Mouse (Mus musculus): ENCODE measurements around the gene Kdm5b.
"Not testable (repeated sequence)": the region's sequence is repeated elsewhere in the genome, so short reads cannot be mapped to it uniquely, and the experiment has no call there.

Gene Kdm5b

GRCm38 (mm10) chr1:134559976-134560375 lies at the start of gene Kdm5b:
Kdm5b (plus strand) TSS chr1:134560171.
- DNase-seq (ENCODE audit: low spot score), result peak; percentile 92

DNA sequence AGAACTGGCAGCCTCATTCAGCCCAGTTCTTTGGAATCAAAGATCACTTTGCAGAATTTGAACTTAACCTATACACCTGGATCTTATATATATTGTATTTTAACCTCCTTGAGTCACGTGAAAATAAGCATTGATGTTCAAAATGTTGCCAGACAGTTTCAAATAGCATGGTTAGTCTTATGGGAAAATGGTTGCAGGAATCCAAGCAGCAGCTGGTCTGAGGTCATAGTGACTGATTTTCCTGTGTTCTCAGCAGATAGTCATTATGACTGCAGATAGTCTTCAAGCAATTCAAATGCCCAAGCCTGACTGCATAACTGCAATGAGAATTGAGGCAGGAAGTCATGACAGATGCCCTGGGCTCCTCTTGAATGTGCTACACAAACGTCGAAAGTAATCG lies 47.8 kb upstream of the Kdm5b start:
- DNase-seq (ENCODE audit: low spot score), result no peak

DNA sequence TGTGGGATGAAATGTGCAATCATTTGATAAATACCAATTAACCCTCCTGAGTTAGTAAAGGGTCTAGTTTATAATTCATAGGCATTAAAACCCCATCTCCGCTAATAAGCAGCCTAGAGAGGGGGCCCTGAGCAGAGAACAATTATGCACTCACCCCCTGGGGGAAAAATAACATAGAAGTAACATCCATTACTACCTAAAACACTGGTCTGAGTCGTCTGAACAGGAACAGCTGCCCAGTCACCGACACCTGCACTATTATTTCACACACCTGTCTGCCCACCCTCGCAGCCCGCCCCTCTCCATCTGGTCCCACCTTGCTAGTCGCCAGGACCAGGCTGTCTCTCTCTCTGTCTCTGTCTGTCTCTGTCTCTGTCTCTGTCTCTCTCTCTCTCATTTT lies 47.4 kb upstream of the Kdm5b start:
- DNase-seq (ENCODE audit: low spot score), result no peak

GRCm38 (mm10) chr1:134513312-134513860 lies 46.6 kb upstream of the Kdm5b start:
- peak; percentile 63 for DNase-seq (ENCODE audit: low spot score)

DNA sequence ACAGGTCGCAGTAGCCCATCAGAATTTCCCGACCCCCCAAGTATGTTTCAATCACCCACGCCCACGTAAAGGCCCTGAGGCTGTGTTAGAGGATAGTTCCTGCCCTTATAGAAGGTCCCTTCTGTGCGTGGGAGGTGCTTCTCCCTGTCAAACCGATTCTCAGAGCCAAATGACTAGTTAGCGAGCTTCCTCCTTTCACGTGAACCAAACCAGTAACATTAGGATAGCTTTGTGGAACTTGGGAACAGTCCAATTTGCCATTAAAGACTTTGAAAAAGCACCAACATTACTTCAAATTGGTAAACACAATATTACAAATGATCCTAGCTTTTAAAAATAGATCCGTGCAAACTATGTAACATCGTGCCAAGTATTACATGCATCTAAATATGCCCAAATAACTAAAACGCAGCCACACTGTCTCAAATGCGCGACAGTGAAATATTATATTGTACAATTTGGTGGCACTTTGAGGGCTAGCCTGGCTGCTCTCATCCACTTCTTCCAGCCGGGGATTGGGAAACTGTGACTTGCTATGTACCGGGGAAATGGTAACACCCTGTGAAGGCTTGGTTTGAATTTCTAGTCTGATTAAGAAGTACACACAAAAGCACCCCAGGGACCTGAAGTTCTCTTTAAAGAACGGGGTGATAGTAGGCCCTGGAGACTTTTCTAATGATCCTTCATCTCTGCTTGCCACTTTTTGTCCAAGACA lies 45.9 kb upstream of the Kdm5b start:
- no peak for DNase-seq (ENCODE audit: low spot score)

DNA sequence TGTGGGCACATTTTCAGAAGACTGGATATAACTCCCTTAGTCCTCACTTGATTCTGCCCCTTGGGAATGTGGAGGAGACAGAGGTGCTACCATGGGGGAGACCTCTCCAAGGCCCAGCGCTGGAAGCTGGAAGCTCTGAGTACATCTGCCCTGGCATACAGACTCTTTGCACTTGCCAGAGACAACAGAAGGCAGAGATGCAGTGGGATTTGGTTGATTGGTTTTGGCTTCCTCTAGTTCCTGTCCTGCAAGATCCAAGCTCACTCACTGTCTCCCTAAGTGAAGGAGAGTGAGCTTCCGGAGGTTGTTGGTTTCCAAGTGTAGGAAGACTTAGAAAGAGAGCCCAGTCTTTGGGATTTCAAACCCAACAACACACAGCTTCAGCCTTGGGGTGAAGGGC lies 44.1 kb upstream of the Kdm5b start:
- DNase-seq (ENCODE audit: low spot score), result no peak

- DNase-seq (ENCODE audit: low spot score), result peak; percentile 71
These were observed 43.3 kb upstream of the Kdm5b start for GRCm38 (mm10) chr1:134516491-134517198.

GRCm38 (mm10) chr1:134517841-134518240 lies 42.1 kb upstream of the Kdm5b start:
- DNase-seq (ENCODE audit: low spot score), result not testable (repeated sequence)

GRCm38 (mm10) chr1:134518677-134519076 lies 41.3 kb upstream of the Kdm5b start:
- DNase-seq (ENCODE audit: low spot score), result peak; percentile 91

DNA sequence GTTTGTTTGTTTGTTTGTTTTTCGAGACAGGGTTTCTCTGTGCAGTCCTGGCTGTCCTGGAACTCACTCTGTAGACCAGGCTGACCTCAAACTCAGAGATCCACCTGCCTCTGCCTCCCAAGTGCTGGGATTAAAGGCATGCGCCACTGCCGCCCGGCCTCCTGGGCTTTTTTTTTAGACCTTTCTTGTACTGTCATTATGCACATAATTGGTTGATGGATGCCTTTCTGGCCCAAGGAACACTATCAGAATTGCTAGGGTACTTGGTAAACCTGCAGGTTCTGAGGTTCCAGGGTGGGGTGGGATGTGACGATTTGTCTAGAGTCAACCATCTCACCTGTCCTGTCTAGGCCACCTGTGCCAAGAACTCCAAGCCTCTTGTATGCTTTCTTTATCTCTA lies 40.8 kb upstream of the Kdm5b start:
- DNase-seq (ENCODE audit: low spot score), result not testable (repeated sequence)

DNA sequence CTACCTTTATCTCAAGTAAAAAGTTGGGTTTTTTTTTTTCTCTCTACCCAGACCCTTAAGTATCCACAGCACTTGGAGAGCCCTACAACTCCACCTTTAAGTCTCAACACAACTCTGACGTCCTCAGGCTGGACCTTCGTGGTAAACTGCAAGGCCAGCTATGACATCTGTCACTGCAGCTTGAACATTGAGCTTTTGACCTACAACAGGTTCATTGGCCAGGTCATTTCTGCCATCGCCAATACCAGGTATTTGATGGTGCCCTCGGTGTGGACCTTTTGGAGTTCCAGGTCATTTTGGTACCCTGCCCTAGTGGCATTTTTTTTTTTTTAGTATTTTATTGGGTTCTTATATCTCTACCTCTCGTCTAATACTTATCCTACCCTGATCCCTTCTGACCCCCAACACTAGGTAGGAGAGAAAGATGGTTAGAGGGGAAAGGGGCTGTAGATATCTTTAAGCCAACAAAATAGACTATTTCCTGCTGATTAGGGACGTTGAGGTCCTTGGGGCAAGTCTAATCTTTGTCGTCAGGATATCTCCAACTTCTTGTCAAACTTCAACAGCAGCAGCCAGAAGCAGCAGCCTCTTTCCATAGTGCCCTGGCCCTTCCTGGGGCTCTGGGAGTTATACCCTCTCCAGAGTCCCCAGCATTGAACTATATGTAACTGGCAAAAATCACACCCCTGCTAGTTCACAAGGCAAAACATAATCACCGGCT lies 39.8 kb upstream of the Kdm5b start:
- DNase-seq (ENCODE audit: low spot score), result no peak

- no peak for DNase-seq (ENCODE audit: low spot score)
These were observed 38.8 kb upstream of the Kdm5b start for GRCm38 (mm10) chr1:134521163-134521562.

GRCm38 (mm10) chr1:134522325-134522724 lies 37.6 kb upstream of the Kdm5b start:
- DNase-seq (ENCODE audit: low spot score), result no peak

DNA sequence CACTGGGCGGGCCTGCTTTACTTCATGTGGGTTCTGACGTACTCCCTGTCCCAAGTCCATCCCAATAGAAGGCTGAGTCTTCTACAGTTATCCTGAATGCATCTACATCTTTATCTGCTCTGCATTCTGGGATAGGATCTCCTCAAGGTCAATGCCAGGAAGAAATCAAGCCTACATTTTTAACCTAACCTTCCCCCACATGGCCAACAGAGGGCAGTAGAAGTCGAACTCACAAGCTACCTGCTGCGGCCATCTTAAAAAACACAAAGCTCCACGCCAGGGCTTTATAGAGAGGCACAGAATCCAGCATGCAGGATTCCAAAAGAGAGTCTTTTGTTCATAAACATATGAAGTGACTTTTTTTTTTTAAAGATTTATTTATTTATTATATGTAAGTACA lies 35.5 kb upstream of the Kdm5b start:
- peak; percentile 19 for DNase-seq (ENCODE audit: low spot score)

- no peak for DNase-seq (ENCODE audit: low spot score)
These were observed 35.0 kb upstream of the Kdm5b start for GRCm38 (mm10) chr1:134525015-134525414.

GRCm38 (mm10) chr1:134526752-134527151 lies 33.2 kb upstream of the Kdm5b start:
- no peak for DNase-seq (ENCODE audit: low spot score)

DNA sequence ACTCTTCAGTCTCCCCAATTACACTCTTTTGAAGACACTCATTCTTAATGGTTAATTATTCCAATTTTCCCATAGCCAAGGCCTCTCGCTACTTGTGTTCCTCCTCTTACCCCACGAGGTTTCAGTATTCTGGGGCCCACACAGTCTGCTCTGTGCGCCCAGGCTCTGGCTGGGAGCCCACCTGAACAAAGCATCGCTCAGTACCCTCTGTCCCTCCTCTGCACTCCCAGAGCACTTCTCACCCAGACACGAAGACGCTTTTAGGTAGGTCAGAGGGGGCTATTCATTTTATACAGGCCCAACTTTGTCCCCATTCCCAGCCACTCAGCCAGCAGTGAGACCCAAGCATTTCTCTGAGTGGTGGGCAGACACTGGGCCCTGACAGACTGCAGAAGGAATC lies 29.4 kb upstream of the Kdm5b start:
- DNase-seq (ENCODE audit: low spot score), result no peak

DNA sequence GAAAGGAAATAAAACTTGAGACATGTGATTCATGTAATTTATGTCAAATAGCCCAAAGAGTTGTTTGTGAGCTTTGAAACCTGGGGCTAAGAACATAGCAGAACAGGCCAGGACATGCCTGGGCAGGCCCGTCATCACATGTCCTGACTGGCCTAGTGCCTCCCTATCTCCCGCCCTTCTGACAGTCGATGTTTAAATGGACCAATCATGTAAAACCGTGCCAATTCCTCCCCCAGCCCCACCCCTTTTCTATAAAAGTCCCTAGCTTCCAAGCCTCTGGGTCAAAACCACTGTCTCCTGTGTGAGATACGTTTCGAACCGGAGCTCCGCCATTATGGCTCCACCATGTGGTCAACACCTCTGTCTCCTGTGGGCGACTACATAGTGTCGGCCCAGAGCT lies 26.3 kb upstream of the Kdm5b start:
- not testable (repeated sequence) for DNase-seq (ENCODE audit: low spot score)

GRCm38 (mm10) chr1:134535054-134535453 lies 24.9 kb upstream of the Kdm5b start:
- no peak for DNase-seq (ENCODE audit: low spot score)

DNA sequence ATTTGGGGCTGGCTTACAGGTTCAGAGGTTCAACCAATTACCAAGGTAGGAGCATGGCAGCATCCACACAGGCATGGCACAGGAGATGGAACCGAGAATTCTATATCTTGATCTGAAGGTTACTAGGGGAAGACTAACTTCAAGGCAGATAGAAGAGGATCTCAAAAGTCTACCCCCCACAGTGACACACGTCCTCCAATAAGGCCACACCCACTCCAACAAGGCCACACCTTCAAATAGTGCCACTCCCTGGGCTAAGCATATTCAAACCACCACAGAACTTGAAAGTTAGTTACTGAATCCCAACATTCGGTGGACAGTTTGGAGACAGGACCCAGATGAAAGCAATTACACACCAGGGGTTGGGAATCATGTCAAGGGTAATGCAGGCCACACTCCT lies 24.5 kb upstream of the Kdm5b start:
- no peak for DNase-seq (ENCODE audit: low spot score)

DNA sequence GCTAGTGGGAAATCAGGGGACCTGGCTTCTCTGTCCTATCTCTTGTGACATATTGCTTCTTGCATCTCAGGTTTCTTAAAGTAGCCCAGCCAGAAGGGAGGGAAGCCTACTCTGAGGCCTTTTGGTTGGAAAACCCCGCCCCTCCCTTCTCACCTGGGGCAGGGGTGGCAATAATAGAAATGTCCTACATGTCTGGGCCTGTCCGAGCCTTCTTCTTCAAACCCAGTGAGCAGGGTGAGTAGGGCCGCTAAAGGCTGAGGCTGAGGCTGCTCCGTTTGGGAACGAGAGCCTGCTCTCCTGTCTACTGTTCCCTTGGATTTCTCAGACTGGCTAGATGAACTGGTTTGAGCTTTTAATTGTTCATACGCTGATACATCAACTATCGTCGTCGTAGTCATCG lies 19.4 kb upstream of the Kdm5b start:
- DNase-seq (ENCODE audit: low spot score), result no peak

- no peak for DNase-seq (ENCODE audit: low spot score)
These were observed 11.7 kb upstream of the Kdm5b start for GRCm38 (mm10) chr1:134548231-134548630.

DNA sequence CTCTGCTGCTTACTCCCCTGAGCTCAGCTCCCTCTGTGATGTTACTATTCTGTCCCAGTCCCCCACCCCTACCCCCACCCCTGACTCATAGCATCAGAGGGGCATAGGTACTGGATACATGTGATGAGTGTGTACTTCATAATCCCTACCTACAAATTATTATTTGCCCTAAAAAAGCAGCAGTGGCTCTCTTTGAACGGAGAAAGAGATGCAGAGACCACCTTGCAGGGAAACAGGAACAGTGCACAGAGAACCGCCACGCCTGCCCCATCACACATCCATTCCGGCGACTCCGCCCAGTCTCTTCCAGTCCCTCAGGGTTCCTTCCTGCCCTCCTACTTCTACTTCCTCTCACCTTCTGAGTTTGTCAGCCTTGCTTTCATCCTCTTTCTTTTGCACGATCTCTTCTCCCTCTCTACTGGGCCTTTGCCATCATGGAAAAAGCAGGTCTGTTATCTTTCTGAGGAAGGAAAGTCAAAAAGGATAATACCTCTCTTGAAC lies 10.3 kb upstream of the Kdm5b start, which contains the start of gene Mgat4e:
Gene Mgat4e (minus strand): TSS at position 51 of the 501 bp plus-strand sequence.
- DNase-seq (ENCODE audit: low spot score), result no peak

Measured in embryo, embryonic 10 days (tissue).